In genomic region chr2:52740596-52740995, GRCm38 (mm10) we compare ENCODE assay signal across 11 mouse cellular contexts. TPM values are rescaled to one million over a fixed set of nuclear protein-coding genes. Genes with fewer than 3 reads are reported as not detected.
A peak's percentile ranks its signal among the peaks of the same experiment; 100 is the strongest.
DNase-seq lines count a peak whose midpoint lies in the region; ATAC-seq and TF ChIP-seq lines count a peak whose summit lies in the region.
"Had no signal": no experiment of that assay in that cellular context is flagged by ENCODE, and none has a peak within 500 bp of the region (broad histone marks: within the 10 kb centered on the region; RNA-seq: fewer than 3 reads in every experiment).

No protein-coding gene starts in this region.

- H3K27ac ChIP-seq in intestine, embryonic 14.5 days (ENCODE audit: low read depth), result no peak overlapping the region
- no peak overlapping the region for H3K27ac ChIP-seq in intestine, embryonic 15.5 days
- no peak overlapping the region for H3K27ac ChIP-seq in stomach, embryonic 16.5 days (ENCODE audit: low read length)
- H3K27ac ChIP-seq in stomach, postnatal 0 days (replicated peaks), result no peak overlapping the region
- no peak overlapping the region for H3K27ac ChIP-seq in limb, embryonic 10.5 days
- no peak overlapping the region for H3K27ac ChIP-seq in cerebellum, adult 2 months (ENCODE audit: insufficient read depth, low read length)

- no peaks in the 10 kb centered on the region for H3K9me3 ChIP-seq in intestine, embryonic 14.5 days (ENCODE audit: control insufficient read depth, low read length)
- no peaks in the 10 kb centered on the region for H3K9me3 ChIP-seq in intestine, embryonic 15.5 days
- no peaks in the 10 kb centered on the region for H3K9me3 ChIP-seq in stomach, embryonic 16.5 days (replicated peaks; ENCODE audit: control insufficient read depth, low read length)
- no peaks in the 10 kb centered on the region for H3K9me3 ChIP-seq in stomach, postnatal 0 days (ENCODE audit: control insufficient read depth, low read length)
- H3K9me3 ChIP-seq in limb, embryonic 10.5 days (replicated peaks), result no peaks in the 10 kb centered on the region

- TF ChIP-seq POLR2A in cerebellum, adult 2 months (IDR thresholded peaks at IDR 0.05; ENCODE audit: borderline replicate concordance, insufficient read depth, low read length), result no peak

- peak overlapping the region; percentile 78; the same call in 1 of the 2 replicates for H3K4me2 ChIP-seq in intestine, embryonic 14.5 days (ENCODE audit: low read length)
- H3K4me2 ChIP-seq in intestine, embryonic 15.5 days (replicated peaks), result no peak overlapping the region
- H3K4me2 ChIP-seq in stomach, embryonic 16.5 days (ENCODE audit: low read depth, low read length), result 0 out of 2 replicates have a peak overlapping the region, but pooled peaks have one; percentile 73
- H3K4me2 ChIP-seq in stomach, postnatal 0 days (replicated peaks; ENCODE audit: low read depth), result no peak overlapping the region

- no peak for DNase-seq in intestine, embryonic 14.5 days (ENCODE audit: low spot score)
- DNase-seq in stomach, postnatal 0 days (ENCODE audit: low spot score), result no peak
- no peak for DNase-seq in limb, embryonic 10.5 days (ENCODE audit: low spot score)
- no peak for DNase-seq in cerebellum, adult 9-11 months
- DNase-seq in cerebellum, adult 2 months, result no peak
- DNase-seq: adrenal gland, postnatal 10 days; retina, postnatal 1 day; spleen, adult 18-20 months had no signal

- no peak for TF ChIP-seq EP300 in stomach, postnatal 0 days (optimal IDR thresholded peaks at IDR 0.05)

- TF ChIP-seq CTCF in stomach, postnatal 0 days (IDR thresholded peaks at IDR 0.05; ENCODE audit: low read depth), result no peak
- no peak for TF ChIP-seq CTCF in cerebellum, adult 2 months (IDR thresholded peaks at IDR 0.05; ENCODE audit: borderline replicate concordance, insufficient read depth, low read depth, low read length)

- WGBS in intestine, embryonic 14.5 days, result 83% methylated on average over 4 of the region's 4 CpGs
- 77% methylated on average over 4 of the region's 4 CpGs for WGBS in intestine, embryonic 15.5 days
- 78% methylated on average over 4 of the region's 4 CpGs for WGBS in stomach, embryonic 16.5 days
- WGBS in stomach, postnatal 0 days, result 71% methylated on average over 4 of the region's 4 CpGs
- 83% methylated on average over 4 of the region's 4 CpGs for WGBS in limb, embryonic 10.5 days
- 70% methylated on average over 4 of the region's 4 CpGs for WGBS in cerebellum, adult 2 months

- no peaks in the 10 kb centered on the region for H3K36me3 ChIP-seq in intestine, embryonic 14.5 days (ENCODE audit: control insufficient read depth, insufficient read depth, low read length)
- no peaks in the 10 kb centered on the region for H3K36me3 ChIP-seq in intestine, embryonic 15.5 days
- H3K36me3 ChIP-seq in stomach, embryonic 16.5 days (ENCODE audit: control insufficient read depth, insufficient read depth, low read length), result no peaks in the 10 kb centered on the region
- H3K36me3 ChIP-seq in stomach, postnatal 0 days (ENCODE audit: control insufficient read depth, insufficient read depth, low read length), result no peaks in the 10 kb centered on the region
- peaks cover 4% of the 10 kb centered on the region for H3K36me3 ChIP-seq in limb, embryonic 10.5 days

- H3K27me3 ChIP-seq in intestine, embryonic 14.5 days (replicated peaks; ENCODE audit: control insufficient read depth, insufficient read depth, low read length), result no peaks in the 10 kb centered on the region
- H3K27me3 ChIP-seq in intestine, embryonic 15.5 days (replicated peaks), result no peaks in the 10 kb centered on the region
- H3K27me3 ChIP-seq in stomach, embryonic 16.5 days (ENCODE audit: control insufficient read depth, insufficient read depth, low read length), result no peaks in the 10 kb centered on the region
- no peaks in the 10 kb centered on the region for H3K27me3 ChIP-seq in stomach, postnatal 0 days (ENCODE audit: control insufficient read depth, insufficient read depth, low read length)
- no peaks in the 10 kb centered on the region for H3K27me3 ChIP-seq in limb, embryonic 10.5 days (ENCODE audit: low read depth, poor library complexity, severe bottlenecking)
- H3K27me3 ChIP-seq in cerebellum, adult 2 months (ENCODE audit: control insufficient read depth, insufficient read depth, low read length), result no peaks in the 10 kb centered on the region

- H3K4me1 ChIP-seq in intestine, embryonic 14.5 days (replicated peaks; ENCODE audit: control insufficient read depth, insufficient read depth, low read length), result no peaks in the 10 kb centered on the region
- H3K4me1 ChIP-seq in intestine, embryonic 15.5 days (replicated peaks), result no peaks in the 10 kb centered on the region
- peaks cover 3% of the 10 kb centered on the region; the same call in 1 of the 2 replicates for H3K4me1 ChIP-seq in stomach, embryonic 16.5 days (ENCODE audit: control insufficient read depth, insufficient read depth, low read length)
- H3K4me1 ChIP-seq in stomach, postnatal 0 days (replicated peaks; ENCODE audit: control insufficient read depth, insufficient read depth), result peaks cover 3% of the 10 kb centered on the region
- peaks cover 14% of the 10 kb centered on the region for H3K4me1 ChIP-seq in limb, embryonic 10.5 days
- no peaks in the 10 kb centered on the region for H3K4me1 ChIP-seq in cerebellum, adult 2 months (ENCODE audit: control insufficient read depth, insufficient read depth, low read length)

- no peak overlapping the region for H3K9ac ChIP-seq in intestine, embryonic 14.5 days (ENCODE audit: low read length)
- H3K9ac ChIP-seq in intestine, embryonic 15.5 days, result no peak overlapping the region
- H3K9ac ChIP-seq in stomach, embryonic 16.5 days (ENCODE audit: low read length), result no peak overlapping the region
- H3K9ac ChIP-seq in stomach, postnatal 0 days (ENCODE audit: low read length), result no peak overlapping the region

- no peak overlapping the region for H3K4me3 ChIP-seq in intestine, embryonic 14.5 days (ENCODE audit: low read depth, low read length)
- no peak overlapping the region for H3K4me3 ChIP-seq in intestine, embryonic 15.5 days (replicated peaks)
- no peak overlapping the region for H3K4me3 ChIP-seq in stomach, embryonic 16.5 days (replicated peaks; ENCODE audit: low read length)
- H3K4me3 ChIP-seq in stomach, postnatal 0 days (ENCODE audit: low read depth, low read length), result no peak overlapping the region
- 0 out of 2 replicates have a peak overlapping the region, but pooled peaks have one; percentile 84 for H3K4me3 ChIP-seq in limb, embryonic 10.5 days
- H3K4me3 ChIP-seq in cerebellum, adult 2 months (replicated peaks; ENCODE audit: insufficient read depth, low read depth, low read length), result no peak overlapping the region

- ATAC-seq in intestine, embryonic 14.5 days (replicated peaks; ENCODE audit: low FRiP score, low TSS enrichment, low read depth), result no peak
- no peak for ATAC-seq in intestine, embryonic 15.5 days
- ATAC-seq in stomach, embryonic 16.5 days (ENCODE audit: insufficient read depth, low FRiP score), result no peak
- ATAC-seq in stomach, postnatal 0 days (ENCODE audit: low FRiP score, low TSS enrichment), result no peak
- ATAC-seq: inflammation-experienced regulatory T-cells, adult 6 months had no signal

RNA-seq across cellular contexts. Expression of gene Stam2, which starts 1.5 kb away (rescaled TPM):
- 33.2 and 34.4 TPM in 2 replicates for polyA plus RNA-seq in intestine, embryonic 14.5 days (2014; fragmentation: Nextera tagmentation; extraction: Ambion mirVana)
- polyA plus RNA-seq in intestine, embryonic 15.5 days (2015; fragmentation: Nextera tagmentation; extraction: Ambion mirVana), result 30.3 and 34.4 TPM in 2 replicates
- 37.2 and 42.1 TPM in 2 replicates for polyA plus RNA-seq in stomach, embryonic 16.5 days (2015; fragmentation: Nextera tagmentation; extraction: Ambion mirVana)
- 32.6 and 33.1 TPM in 2 replicates for polyA plus RNA-seq in stomach, postnatal 0 days (2015; fragmentation: Nextera tagmentation; extraction: Ambion mirVana)
- 28.1 and 29.8 TPM in 2 replicates for polyA plus RNA-seq in limb, embryonic 10.5 days (2016; fragmentation: Nextera tagmentation; extraction: Ambion mirVana)
- polyA plus RNA-seq in cerebellum, adult 2 months (2012; rRNA removed), result 11.2 and 13.2 TPM in 2 replicates

Comparison
In these comparisons a context has a peak if more than half of its experiments do, and no peak if none do; other contexts are left out.
1. H3K4me2 ChIP-seq: peak in intestine, embryonic 14.5 days (single experiment) and stomach, embryonic 16.5 days (single experiment); none in intestine, embryonic 15.5 days (single experiment) and stomach, postnatal 0 days (single experiment).